Mouse (Mus musculus) limb, embryonic 14.5 days (tissue): Measurements from ENCODE around the gene Dennd5b. TPM values are rescaled to one million over a fixed set of nuclear protein-coding genes. Genes with fewer than 3 reads are reported as not detected.

ENCODE experiments used
- ATAC-seq: fragments of 200-750 bp; cut with Nextera tagmentation; 2 replicates; pipeline ENCODE4 v1.8.0; 2017; ENCODE audit warnings: low read depth, moderate number of reproducible peaks, moderate TSS enrichment; ENCODE audit not compliant: low FRiP score
- DNase-seq: peaks from one replicate; pipeline ENCODE4 v3.0.0-alpha.2; 2015; ENCODE audit warnings: low spot score
- H3K27ac ChIP-seq: fragments of 300-500 bp; sonication (generic); replicated peaks from 2 replicates; pipeline ENCODE4 v1.5.1; 2014; ENCODE audit warnings: low read depth, mild to moderate bottlenecking, low read length, moderate library complexity, mixed read lengths
- H3K27me3 ChIP-seq: fragments of 300-500 bp; sonication (generic); 2 replicates; pipeline ENCODE4 v1.6.1; 2014; ENCODE audit warnings: low read length, mixed read lengths; ENCODE audit not compliant: control insufficient read depth, insufficient read depth
- H3K36me3 ChIP-seq: fragments of 300-500 bp; sonication (generic); 2 replicates; pipeline ENCODE4 v1.6.1; 2014; ENCODE audit warnings: mild to moderate bottlenecking, low read length, moderate library complexity, mixed read lengths; ENCODE audit not compliant: control insufficient read depth, insufficient read depth
- H3K4me1 ChIP-seq: fragments of 300-500 bp; sonication (generic); 2 replicates; pipeline ENCODE4 v1.6.1; 2014; ENCODE audit warnings: antibody characterized with exemption, low read length, mixed read lengths; ENCODE audit not compliant: control insufficient read depth, insufficient read depth
- H3K4me2 ChIP-seq: fragments of 300-500 bp; sonication (generic); replicated peaks from 2 replicates; pipeline ENCODE4 v1.6.1; 2014; ENCODE audit warnings: low read depth, mild to moderate bottlenecking, low read length, moderate library complexity; ENCODE audit not compliant: severe bottlenecking
- H3K4me3 ChIP-seq: fragments of 300-500 bp; sonication (generic); replicated peaks from 2 replicates; pipeline ENCODE4 v1.5.1; 2014; ENCODE audit warnings: low read length
- H3K9ac ChIP-seq: fragments of 300-500 bp; sonication (generic); 2 replicates; pipeline ENCODE4 v1.6.1; 2014; ENCODE audit warnings: mild to moderate bottlenecking, low read depth, low read length, moderate library complexity; ENCODE audit not compliant: severe bottlenecking
- H3K9me3 ChIP-seq: fragments of 300-500 bp; sonication (generic); 2 replicates; pipeline ENCODE4 v1.6.1; 2016; ENCODE audit warnings: low read length; ENCODE audit not compliant: control insufficient read depth
- POLR2A ChIP-seq: fragments of 200-500 bp; IDR thresholded peaks from 2 replicates; pipeline ENCODE4 v1.8.0; 2012; ENCODE audit warnings: inconsistent platforms, mild to moderate bottlenecking, moderate library complexity, borderline replicate concordance; ENCODE audit not compliant: insufficient read depth, insufficient read length; ENCODE audit errors: extremely low read depth
- WGBS: fragments of 180-500 bp; shearing (Covaris S2); extraction: QIAGEN DNeasy Blood & Tissue Kit; methylation state at CpG from one replicate; pipeline ENCODE4 v1.1.7; 2014; 5-methylcytosine and 5-hydroxymethylcytosine counted together
- polyA plus RNA-seq, 2 experiments: library from polyadenylated mRNA; depleted of rRNA in 1 of 2; stranded (reverse) in 1 of 2; unstranded in 1 of 2; fragments of >200 nt; fragmentation: Nextera tagmentation in 1 of 2; extraction: Ambion mirVana in 1 of 2; gene quantifications; 2 replicates each; pipeline versions ENCODE4 v1.2.1 to v1.2.3; 2012 to 2014

The Dennd5b gene
- polyA plus RNA-seq, 2 experiments, result 4.8 to 6.6 TPM

DNA sequence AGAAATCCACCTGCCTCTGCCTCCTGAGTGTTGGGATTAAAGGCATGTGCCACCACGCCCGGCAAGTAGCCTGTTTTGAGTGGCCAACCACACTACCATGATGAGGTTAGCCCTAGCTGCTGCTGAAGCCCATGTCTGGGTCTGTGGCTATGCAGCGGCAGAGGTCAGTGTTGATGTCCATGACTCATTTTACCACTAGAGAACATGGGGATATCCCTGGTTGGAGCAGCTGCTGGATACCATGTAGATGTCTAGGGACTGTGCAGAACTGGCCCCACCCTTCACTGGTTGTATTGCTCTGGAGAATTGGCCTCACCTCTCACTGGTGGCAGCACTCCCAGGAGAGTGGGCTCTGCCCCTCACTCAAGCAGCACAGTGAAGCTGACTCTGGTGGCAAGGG lies 126.4 kb downstream of the Dennd5b start:
- ATAC-seq (no peak), DNase-seq (no peak)
- H3K4me2 ChIP-seq, result no peak overlapping the region
- no peak for TF ChIP-seq POLR2A
- H3K4me3 ChIP-seq, result no peak overlapping the region
- WGBS, result 92% methylated on average over 3 of the region's 3 CpGs
- no peaks in the 10 kb centered on the region for H3K36me3 ChIP-seq
- no peak overlapping the region for H3K9ac ChIP-seq
- peaks cover 6% of the 10 kb centered on the region; the same call in 1 of the 2 replicates for H3K4me1 ChIP-seq
- H3K27ac ChIP-seq, result no peak overlapping the region
- no peaks in the 10 kb centered on the region for H3K27me3 ChIP-seq
- no peaks in the 10 kb centered on the region for H3K9me3 ChIP-seq

DNA sequence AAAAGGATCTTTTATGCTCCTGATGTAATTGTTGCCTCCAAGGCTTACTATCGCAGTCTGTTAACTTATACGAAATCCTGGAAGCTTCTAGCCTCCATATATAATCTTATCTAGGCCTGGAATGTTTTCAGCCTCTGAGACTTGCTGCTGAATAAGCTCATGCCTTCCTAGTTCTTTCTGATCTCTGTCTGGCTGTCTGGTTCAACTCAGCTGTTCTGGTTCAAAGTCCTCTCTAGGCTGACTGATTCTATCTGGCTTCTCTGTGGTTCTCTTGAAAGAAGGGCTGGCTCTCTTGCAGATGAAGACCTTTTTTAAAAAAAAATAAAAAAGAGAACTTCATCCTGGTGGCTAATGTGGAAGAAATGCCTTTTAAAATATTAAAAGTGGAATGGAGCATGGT lies 128.6 kb downstream of the Dennd5b start:
- ATAC-seq, result no peak
- 79% methylated on average over 2 of the region's 2 CpGs for WGBS
- Histone ChIP-seq H3K9ac (no peak overlapping the region), H3K27ac (no peak overlapping the region), H3K27me3 (no peaks in the 10 kb centered on the region), H3K36me3 (no peaks in the 10 kb centered on the region), H3K9me3 (no peaks in the 10 kb centered on the region), H3K4me2 (no peak overlapping the region), H3K4me3 (no peak overlapping the region), H3K4me1 (peaks cover 6% of the 10 kb centered on the region; the same call in 1 of the 2 replicates)
- no peak for DNase-seq
- no peak for TF ChIP-seq POLR2A

DNA sequence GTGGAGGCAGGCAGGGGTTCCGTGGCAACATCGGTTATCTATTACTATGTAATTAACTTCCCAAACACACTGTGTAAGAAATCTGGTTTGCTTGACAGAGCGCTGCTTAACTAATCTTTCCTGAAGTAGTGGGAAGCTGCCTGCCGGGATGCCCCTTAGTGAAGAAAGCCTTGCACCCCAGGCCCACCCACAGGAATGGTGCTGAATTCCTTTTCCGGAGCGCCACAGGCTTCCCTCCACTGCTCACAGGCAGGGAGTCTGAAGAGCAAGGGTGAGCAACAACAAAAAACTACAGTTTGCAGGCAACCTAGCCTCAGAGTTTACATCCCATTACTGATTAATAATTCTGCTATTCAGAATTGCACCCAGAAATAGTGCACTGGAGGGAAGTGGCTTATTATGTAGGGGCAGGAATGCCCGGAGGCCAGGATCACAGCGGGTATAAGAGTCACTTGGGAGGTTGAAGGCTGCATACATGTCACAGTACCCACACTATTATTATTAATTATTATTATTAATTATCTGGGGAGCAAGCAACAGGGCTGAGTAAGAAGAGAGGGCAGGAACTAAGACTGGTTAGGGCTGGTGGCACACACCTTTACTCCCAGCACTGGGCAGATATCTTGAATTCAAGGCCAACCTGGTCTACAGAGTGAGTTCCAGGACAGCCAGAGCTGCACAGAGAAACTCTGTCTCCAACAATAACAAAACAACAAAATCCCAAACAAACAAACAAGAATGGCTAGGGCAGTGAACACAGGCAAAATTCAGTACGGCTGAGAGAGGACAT lies 129.2 kb downstream of the Dennd5b start:
- Histone ChIP-seq H3K27me3 (no peaks in the 10 kb centered on the region), H3K27ac (no peak overlapping the region), H3K4me3 (no peak overlapping the region), H3K36me3 (no peaks in the 10 kb centered on the region), H3K4me1 (peaks cover 6% of the 10 kb centered on the region; the same call in 1 of the 2 replicates), H3K9ac (no peak overlapping the region), H3K9me3 (no peaks in the 10 kb centered on the region), H3K4me2 (no peak overlapping the region)
- ATAC-seq, result no peak
- TF ChIP-seq POLR2A, result no peak
- DNase-seq, result no peak
- 22% methylated on average over 9 of the region's 9 CpGs for WGBS

DNA sequence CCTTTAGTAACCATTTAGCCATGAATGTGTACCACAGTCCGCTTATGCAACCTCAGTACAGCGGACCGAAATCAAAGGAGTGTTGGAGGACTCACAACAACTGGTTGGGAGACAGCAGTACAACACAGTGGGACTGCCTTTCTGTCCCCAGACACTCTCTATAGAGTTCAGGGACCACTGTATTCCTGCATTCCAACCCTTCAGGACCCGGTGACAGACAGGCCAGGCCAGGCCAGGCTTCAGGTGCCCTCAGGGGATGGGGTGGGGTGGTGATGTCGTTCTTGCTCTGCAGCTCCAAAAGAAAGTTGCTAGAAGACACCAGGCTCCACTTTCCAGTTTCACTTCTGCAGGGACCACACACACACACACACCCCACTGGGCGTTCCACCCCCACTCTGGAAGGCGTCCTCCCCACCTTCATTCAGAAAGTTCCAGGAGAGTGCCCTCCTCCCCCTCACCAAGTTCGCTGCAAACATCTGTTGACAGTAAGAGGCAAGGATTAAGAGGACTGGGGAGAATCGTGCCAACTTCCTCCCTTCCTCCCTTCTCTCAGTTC lies 130.0 kb downstream of the Dennd5b start:
- Histone ChIP-seq H3K4me2 (no peak overlapping the region), H3K9ac (no peak overlapping the region), H3K36me3 (no peaks in the 10 kb centered on the region), H3K4me3 (no peak overlapping the region), H3K4me1 (peaks cover 6% of the 10 kb centered on the region; the same call in 1 of the 2 replicates), H3K27ac (no peak overlapping the region), H3K9me3 (no peaks in the 10 kb centered on the region), H3K27me3 (no peaks in the 10 kb centered on the region)
- no peak for ATAC-seq
- TF ChIP-seq POLR2A, result no peak
- WGBS, result 33% methylated on average over 9 of the region's 9 CpGs
- DNase-seq, result no peak

DNA sequence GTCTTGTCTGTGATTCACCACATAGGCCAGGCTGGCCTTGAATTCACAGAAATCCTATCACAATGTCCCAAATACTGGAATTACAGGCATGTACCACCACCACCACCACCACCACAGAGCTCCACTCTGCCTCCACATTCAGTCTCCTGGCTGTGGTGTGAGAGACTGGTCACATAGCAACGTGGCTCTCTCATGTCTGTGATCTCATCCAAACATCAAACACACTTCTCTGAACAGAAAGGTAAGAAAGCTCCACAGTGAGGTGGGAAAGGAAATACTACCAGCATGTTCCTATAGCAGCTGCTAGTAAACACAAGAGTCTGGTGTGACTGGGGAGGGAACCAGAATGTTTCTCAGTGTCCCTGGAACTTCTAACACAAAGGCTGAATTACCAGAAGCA lies 140.2 kb downstream of the Dennd5b start:
- WGBS, result 8% methylated on average over 1 of the region's 1 CpGs
- TF ChIP-seq POLR2A, result no peak
- DNase-seq (no peak), ATAC-seq (no peak)
- Histone ChIP-seq H3K27ac (no peak overlapping the region), H3K9ac (no peak overlapping the region), H3K4me2 (no peak overlapping the region), H3K4me1 (peaks cover 3% of the 10 kb centered on the region; the same call in 1 of the 2 replicates), H3K36me3 (no peaks in the 10 kb centered on the region), H3K27me3 (no peaks in the 10 kb centered on the region), H3K4me3 (no peak overlapping the region), H3K9me3 (no peaks in the 10 kb centered on the region)
